Mouse (Mus musculus) testis, adult 2 months (tissue): ENCODE results near the gene Syngr1. TPM values are rescaled to one million over a fixed set of nuclear protein-coding genes. Genes with fewer than 3 reads are reported as not detected.

ENCODE experiments used
- H3K27ac ChIP-seq: fragments of 200-500 bp; 2 replicates; pipeline ENCODE4 v1.5.1; 2012; ENCODE audit warnings: low read depth, low read length; ENCODE audit not compliant: control insufficient read depth, insufficient read depth
- H3K27me3 ChIP-seq: fragments of 200-500 bp; 2 replicates; pipeline ENCODE4 v1.6.1; 2012; ENCODE audit warnings: mild to moderate bottlenecking, low read length, moderate library complexity; ENCODE audit not compliant: control insufficient read depth, insufficient read depth
- H3K36me3 ChIP-seq: fragments of 200-500 bp; 2 replicates; pipeline ENCODE4 v1.6.1; 2012; ENCODE audit warnings: mild to moderate bottlenecking, low read length; ENCODE audit not compliant: control insufficient read depth, insufficient read depth
- H3K4me1 ChIP-seq: fragments of 200-500 bp; 2 replicates; pipeline ENCODE4 v1.6.1; 2012; ENCODE audit warnings: low read length; ENCODE audit not compliant: control insufficient read depth, insufficient read depth
- H3K4me3 ChIP-seq: fragments of 200-500 bp; 2 replicates; pipeline ENCODE4 v1.5.1; 2012; ENCODE audit warnings: low read depth, mild to moderate bottlenecking, low read length, moderate library complexity, mixed read lengths; ENCODE audit not compliant: control insufficient read depth
- CTCF ChIP-seq: fragments of 200-500 bp; IDR thresholded peaks from 2 replicates; pipeline ENCODE4 v1.5.1; 2012; ENCODE audit warnings: low read depth, mild to moderate bottlenecking, inconsistent platforms, low read length, moderate library complexity; ENCODE audit not compliant: control insufficient read depth, insufficient read depth, insufficient replicate concordance
- POLR2A ChIP-seq: fragments of 200-500 bp; IDR thresholded peaks from 2 replicates; pipeline ENCODE4 v1.6.1; 2012; ENCODE audit warnings: low read depth, mild to moderate bottlenecking, inconsistent platforms, low read length, moderate library complexity; ENCODE audit not compliant: control insufficient read depth
- polyA plus RNA-seq: library from polyadenylated mRNA; depleted of rRNA; stranded (reverse); fragments of >200 nt; gene quantifications from 2 replicates; pipeline ENCODE4 v1.2.3, GENCODE M21; 2012

Gene Syngr1
- polyA plus RNA-seq, 1 experiment = 8.5 TPM

DNA sequence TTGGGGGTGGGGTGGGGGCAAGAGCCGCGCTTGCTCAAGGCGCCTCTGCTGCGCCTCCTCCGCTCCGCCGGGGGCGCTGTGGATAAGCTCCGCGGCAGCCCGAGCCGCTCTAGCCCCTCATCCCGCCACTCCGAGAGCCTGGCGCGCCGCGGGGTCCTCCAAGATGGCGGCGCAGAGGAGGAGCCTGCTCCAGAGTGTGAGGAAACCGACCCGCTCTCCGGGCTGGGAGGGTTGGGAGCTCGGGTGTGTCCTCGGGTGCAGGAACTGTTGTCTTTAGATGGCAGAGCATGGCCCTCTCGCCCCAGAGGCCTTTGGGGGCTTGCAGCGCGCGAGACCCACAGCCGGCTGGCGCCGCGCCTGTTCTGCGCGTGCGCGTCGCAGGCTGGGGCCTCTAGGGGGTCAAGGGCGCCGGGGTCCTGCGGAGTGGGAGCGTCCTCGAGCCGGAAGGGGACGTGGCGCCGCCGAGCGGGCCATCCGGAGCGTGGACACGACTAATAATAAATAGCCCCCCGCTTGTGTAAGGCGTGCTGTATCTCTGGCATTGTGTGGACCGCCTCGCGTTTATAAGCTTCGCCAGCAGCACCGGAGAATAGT is 42.0 kb downstream of the Syngr1 start, which contains the start of gene Tab1:
Gene Tab1, plus strand, starts transcription at position 135 of the 594 bp plus-strand sequence.
- peak within 1 kb of the TSS; percentile 95 for H3K4me3 ChIP-seq
- no peaks in the 10 kb centered on the region for H3K27me3 ChIP-seq
- H3K4me1 ChIP-seq = peaks cover 20% of the 10 kb centered on the region
- H3K36me3 ChIP-seq = no peaks in the 10 kb centered on the region
- H3K27ac ChIP-seq = peak within 1 kb of the TSS; percentile 97
- TF ChIP-seq CTCF (peak; percentile 81; the same call in 1 of the 2 replicates), POLR2A (peak; percentile 78; the same call in 1 of the 2 replicates)

GRCm38 (mm10) chr15:80133682-80134449 is 42.7 kb downstream of the Syngr1 start:
- TF ChIP-seq CTCF (no peak), POLR2A (no peak)
- Histone ChIP-seq H3K36me3 (no peaks in the 10 kb centered on the region), H3K4me1 (peaks cover 22% of the 10 kb centered on the region), H3K27ac (peak overlapping the region; percentile 74), H3K27me3 (no peaks in the 10 kb centered on the region), H3K4me3 (peak overlapping the region; percentile 95)

GRCm38 (mm10) chr15:80134450-80134847 is 43.3 kb downstream of the Syngr1 start:
- peak overlapping the region; percentile 74; the same call in 1 of the 2 replicates for H3K27ac ChIP-seq
- TF ChIP-seq CTCF (no peak), POLR2A (no peak)
- H3K36me3 ChIP-seq = no peaks in the 10 kb centered on the region
- H3K4me1 ChIP-seq = peaks cover 22% of the 10 kb centered on the region
- H3K4me3 ChIP-seq = no peak overlapping the region
- H3K27me3 ChIP-seq = no peaks in the 10 kb centered on the region

DNA sequence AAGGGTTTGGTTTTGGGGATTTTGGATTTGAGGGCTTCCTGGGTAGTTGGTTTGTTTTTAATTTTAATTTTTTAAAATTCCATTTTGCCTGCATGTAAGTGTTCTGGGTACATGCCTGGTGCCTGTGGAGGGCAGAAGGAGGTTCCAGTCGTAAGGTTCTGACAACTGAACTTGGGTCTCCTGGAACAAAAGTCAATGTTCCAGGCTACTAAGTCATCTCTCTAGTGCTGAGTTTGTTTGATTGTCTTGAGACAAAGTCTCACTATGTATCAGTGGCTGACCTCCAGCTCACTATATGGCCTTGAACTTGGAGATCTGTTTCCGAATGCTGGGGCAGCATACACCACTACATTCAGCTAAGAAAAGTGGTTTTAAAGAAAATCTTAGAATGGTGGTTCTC is 44.4 kb downstream of the Syngr1 start:
- H3K27me3 ChIP-seq = no peaks in the 10 kb centered on the region
- TF ChIP-seq POLR2A (no peak), CTCF (no peak)
- H3K4me1 ChIP-seq = peaks cover 22% of the 10 kb centered on the region
- no peak overlapping the region for H3K27ac ChIP-seq
- H3K4me3 ChIP-seq = no peak overlapping the region
- H3K36me3 ChIP-seq = no peaks in the 10 kb centered on the region

- Histone ChIP-seq H3K4me3 (no peak overlapping the region), H3K27me3 (no peaks in the 10 kb centered on the region), H3K27ac (peak overlapping the region; percentile 15; the same call in 1 of the 2 replicates), H3K4me1 (peaks cover 22% of the 10 kb centered on the region), H3K36me3 (no peaks in the 10 kb centered on the region)
- no peak for TF ChIP-seq POLR2A
- TF ChIP-seq CTCF = no peak
These were observed 45.5 kb downstream of the Syngr1 start for GRCm38 (mm10) chr15:80136645-80137044.

GRCm38 (mm10) chr15:80137945-80138791 is 47.0 kb downstream of the Syngr1 start:
- H3K4me1 ChIP-seq = peaks cover 22% of the 10 kb centered on the region
- no peaks in the 10 kb centered on the region for H3K27me3 ChIP-seq
- no peak for TF ChIP-seq CTCF
- no peaks in the 10 kb centered on the region for H3K36me3 ChIP-seq
- H3K4me3 ChIP-seq = no peak overlapping the region
- 0 out of 2 replicates have a peak overlapping the region, but pooled peaks have one; percentile 30 for H3K27ac ChIP-seq

- H3K27ac ChIP-seq = no peak overlapping the region
- no peak for TF ChIP-seq POLR2A
- no peak for TF ChIP-seq CTCF
- no peaks in the 10 kb centered on the region for H3K36me3 ChIP-seq
- no peak overlapping the region for H3K4me3 ChIP-seq
- no peaks in the 10 kb centered on the region for H3K27me3 ChIP-seq
- peaks cover 8% of the 10 kb centered on the region for H3K4me1 ChIP-seq
These were observed 49.2 kb downstream of the Syngr1 start for GRCm38 (mm10) chr15:80140302-80140701.

GRCm38 (mm10) chr15:80140878-80141277 is 49.7 kb downstream of the Syngr1 start:
- H3K4me1 ChIP-seq = peaks cover 8% of the 10 kb centered on the region
- no peak overlapping the region for H3K4me3 ChIP-seq
- H3K27me3 ChIP-seq = no peaks in the 10 kb centered on the region
- H3K27ac ChIP-seq = no peak overlapping the region
- H3K36me3 ChIP-seq = no peaks in the 10 kb centered on the region
- TF ChIP-seq CTCF = no peak
- no peak for TF ChIP-seq POLR2A
